Mouse (Mus musculus) G1E-ER4 (cell line): ENCODE measurements around the gene Enpp1. TPM values are rescaled to one million over a fixed set of nuclear protein-coding genes. Genes with fewer than 3 reads are reported as not detected.

ENCODE experiments used
- GATA1 ChIP-seq: IDR thresholded peaks from one replicate; pipeline ENCODE4 v1.8.0; 2012; ENCODE audit warnings: low read length, inconsistent platforms
- polyA plus RNA-seq: library from polyadenylated mRNA; stranded (reverse); fragments of >175 nt; gene quantifications from 2 replicates; pipeline ENCODE4 v1.2.3, GENCODE M21; 2012

Enpp1 gene
- polyA plus RNA-seq = not detected in 2 replicates

DNA sequence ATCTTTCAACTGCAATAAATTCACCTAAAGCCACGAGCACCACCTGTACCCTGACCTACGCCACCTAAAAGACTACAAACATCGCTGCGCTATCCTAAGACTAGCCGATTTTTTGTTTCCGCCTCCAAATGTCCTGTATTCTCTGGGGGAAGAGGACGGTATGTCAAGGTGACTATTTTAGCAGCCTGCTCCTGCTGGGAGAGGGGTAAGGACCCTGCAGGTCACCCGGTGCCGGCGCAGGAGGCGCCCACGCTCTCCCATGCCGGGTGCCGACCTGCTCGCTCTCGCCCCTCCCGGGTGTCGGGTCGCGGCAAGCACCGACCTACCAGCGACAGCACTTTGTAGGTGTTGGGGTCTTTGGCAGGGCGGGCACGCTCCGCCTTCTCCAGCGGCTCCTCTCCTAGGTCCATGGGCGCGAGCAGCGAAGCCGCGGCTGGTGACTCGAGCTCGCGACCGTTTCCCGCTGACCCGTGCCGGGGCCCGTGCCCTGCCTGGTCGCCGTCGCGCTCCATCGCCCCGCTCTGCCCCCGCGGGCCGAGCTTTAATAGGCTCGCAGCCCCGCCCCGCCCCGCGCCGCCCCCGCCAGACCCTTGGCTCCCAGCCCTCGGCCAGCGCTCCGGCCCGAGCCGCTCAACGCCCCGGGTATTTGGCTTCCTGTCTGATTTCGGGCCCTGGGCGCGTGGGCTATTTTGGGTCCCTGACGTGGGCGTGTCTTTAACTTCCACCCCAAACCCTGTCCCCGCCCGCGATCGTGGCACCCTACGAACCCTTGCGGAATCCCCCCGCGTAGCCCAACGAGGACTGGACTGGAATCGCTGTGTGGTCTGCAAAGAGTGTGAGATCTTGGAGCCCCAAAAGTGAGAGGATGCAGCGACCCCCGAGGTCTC is at the start of gene Enpp1:
Gene Enpp1 (minus strand): TSS at position 680 of the 887 bp plus-strand sequence.
- TF ChIP-seq GATA1 = no peak

GRCm38 (mm10) chr10:24758326-24758915 is 46.5 kb upstream of the Enpp1 start:
- peak; percentile 91 for TF ChIP-seq GATA1

DNA sequence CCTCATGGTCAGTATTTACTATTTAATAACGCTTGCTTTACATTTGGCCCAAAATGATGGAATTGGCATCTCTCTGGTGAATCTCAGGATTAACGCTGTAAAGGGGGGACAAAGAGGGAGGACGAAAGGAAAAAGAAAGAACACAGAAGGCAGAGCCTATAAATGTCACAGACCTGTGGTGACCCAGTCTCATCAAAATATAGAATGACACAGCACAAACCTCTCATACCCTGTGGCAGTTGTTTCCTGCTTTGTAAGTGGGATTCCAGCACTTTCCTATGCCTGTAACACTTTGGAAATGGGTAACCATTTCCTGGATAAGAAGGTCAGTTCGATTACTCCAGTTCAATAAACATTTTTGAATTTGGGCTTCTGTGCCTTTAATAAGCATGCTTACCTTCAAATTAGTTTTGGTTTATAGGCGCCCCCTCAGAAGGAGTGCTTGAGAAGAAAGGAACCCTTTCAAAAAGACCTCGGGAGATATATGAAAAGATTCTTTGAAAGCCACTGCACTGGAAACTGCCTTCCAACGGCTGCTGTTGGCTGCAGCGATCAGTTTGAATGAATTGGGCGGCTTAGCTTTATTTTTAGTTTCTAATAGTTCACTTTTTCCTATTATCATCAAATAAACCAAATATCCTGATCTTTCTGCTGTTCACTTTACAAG is 43.0 kb upstream of the Enpp1 start:
- no peak for TF ChIP-seq GATA1

- TF ChIP-seq GATA1 = no peak
These were observed 42.4 kb upstream of the Enpp1 start for GRCm38 (mm10) chr10:24754251-24754835.

DNA sequence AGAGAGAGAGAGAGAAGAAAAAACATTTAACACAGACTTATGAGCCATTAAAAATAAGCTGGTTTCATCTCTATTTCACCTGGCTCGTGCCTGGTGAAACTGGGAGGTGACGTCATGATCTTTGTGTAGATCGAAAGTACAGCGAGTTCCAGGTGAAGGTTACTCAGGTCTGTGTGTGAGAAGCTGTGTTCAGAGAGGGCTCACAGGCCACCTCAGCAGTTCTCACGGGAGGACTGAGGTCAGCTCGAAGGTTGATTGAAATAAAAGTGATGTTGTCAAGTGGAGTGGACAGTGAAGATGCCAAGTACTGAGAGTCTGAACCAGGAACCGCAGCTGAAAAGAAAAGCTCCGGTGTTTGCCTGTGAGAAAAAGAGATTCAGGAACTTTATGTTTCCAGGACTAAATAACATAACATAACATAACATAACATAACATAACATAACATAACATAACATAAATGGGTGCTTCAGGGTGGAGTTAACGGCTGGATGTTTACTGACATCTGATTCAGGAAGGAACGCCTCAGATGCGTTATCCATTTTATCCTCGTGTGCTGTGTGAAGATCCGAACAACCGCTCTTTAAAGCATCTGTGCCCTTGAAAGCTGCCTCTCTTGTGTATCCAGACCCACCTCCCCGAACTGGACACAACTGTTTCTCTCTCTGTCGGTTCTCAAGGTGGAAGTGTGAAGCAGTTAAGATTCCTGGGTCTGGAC is 41.7 kb upstream of the Enpp1 start:
- no peak for TF ChIP-seq GATA1

DNA sequence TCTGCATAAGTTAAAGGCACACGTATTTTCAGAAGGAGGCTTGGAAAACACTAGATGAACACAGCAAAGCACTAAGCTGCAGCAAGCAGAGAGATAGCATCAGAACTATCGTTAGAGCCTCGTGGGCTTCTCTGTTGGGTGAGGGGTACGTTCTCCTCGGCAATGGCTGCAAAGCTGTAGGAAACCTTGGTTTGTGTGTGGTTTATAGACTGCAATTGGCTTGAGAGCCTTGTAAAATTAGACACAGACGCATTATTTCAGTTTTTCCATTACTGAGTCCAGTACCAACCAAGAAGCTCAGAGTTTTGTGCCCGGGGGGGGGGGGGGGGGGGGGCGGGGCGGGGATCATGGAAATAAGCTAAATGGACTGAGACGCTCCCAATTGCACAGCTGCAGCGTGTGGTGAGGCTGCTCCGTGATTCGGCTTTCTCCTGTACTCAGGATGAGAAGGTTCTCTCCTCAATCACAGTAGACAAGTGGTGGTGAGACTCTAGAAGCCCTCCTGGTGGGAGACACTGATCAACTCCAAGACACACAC is 31.1 kb upstream of the Enpp1 start:
- TF ChIP-seq GATA1 = no peak

DNA sequence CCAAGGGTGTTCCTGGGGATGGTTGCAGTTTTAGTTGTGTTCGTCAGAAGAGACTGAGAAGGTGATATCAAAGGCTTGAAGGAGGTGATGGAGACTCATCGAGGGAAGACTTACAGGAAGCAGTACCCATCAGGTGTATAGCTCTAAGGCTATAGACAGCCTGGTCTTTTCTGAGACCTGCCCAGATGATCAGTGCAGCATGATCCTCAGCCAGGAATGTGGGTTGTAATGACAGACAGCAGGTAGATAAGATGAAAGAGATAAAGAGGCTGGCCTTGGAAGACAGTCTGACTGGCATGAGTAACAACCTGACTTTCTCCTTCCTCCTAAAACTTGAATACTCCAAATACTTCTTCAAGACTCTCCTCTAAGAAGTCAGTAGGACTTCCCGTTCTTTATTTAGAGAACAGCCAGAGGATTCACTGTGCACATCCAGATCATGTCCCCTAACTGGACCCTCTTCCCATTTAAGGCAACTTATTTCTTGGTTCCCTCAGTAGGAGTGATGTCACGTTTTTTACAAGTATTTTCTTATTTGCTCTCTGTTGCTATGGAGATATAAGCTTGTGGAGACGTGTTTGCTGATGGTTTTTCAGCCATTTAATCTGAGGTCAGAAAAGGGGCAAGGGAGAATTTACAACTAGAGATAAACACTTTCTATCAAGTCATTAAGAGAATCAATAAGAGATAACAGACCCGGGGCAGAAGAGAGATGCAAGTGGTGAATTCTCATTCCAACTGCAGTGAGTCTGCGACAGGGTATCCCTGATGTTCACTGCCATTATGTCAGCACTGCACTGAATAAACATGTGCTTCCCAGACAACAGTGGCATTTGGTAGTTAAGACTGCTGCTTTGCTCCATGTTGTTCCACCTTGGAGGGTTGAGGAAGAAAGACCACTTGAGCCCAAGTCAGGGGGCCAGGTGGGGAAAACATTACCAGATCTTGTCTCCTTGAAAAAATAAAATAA is 29.6 kb upstream of the Enpp1 start:
- no peak for TF ChIP-seq GATA1

- no peak for TF ChIP-seq GATA1
These were observed 27.2 kb upstream of the Enpp1 start for GRCm38 (mm10) chr10:24739171-24739570.

GRCm38 (mm10) chr10:24738456-24738855 is 26.5 kb upstream of the Enpp1 start:
- TF ChIP-seq GATA1 = no peak

- TF ChIP-seq GATA1 = no peak
These were observed 23.2 kb upstream of the Enpp1 start for GRCm38 (mm10) chr10:24735027-24735777.

DNA sequence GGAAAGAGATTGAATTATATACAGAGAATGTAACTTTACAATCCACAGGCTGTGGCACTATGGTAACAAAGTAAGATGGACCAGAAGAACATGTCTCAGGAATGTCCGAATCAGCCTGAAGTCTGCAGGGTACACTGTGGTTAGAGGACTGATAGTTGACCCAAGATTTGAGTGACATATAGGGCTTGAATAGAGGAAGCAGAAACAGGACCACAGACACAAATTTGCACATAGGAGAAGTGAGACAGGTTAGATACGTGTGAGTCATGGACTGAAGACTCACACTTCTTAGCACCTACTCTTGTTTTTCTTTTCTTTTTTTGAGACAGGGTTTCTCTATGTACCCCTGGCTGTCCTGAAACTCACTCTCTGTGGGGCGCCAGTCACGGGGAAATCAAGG is 15.5 kb upstream of the Enpp1 start:
- TF ChIP-seq GATA1 = no peak

DNA sequence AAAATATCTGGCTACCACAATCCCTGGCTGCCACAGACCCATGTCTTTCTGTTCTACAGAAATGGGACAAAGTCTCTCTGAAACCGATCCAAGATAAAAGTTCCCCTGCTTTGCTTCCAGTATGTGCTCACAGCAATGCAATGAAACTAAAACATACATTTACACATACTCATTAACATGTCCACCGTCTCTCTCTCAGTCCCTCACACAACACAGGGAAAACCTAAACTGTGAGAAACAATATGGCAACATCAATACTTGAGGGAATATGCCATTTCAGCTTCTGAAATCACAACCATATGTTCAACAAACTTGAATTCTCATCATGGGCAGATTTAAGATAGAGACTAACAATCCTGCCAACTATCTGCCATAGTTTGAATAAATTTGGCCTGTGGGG is 13.2 kb upstream of the Enpp1 start:
- no peak for TF ChIP-seq GATA1

GRCm38 (mm10) chr10:24721841-24722240 is 9.9 kb upstream of the Enpp1 start:
- no peak for TF ChIP-seq GATA1
